Mouse (Mus musculus) bone marrow macrophage, adult 2 months (primary cell): ENCODE data around the gene Rapgef6.

Source experiments
- CTCF ChIP-seq: IDR thresholded peaks from 2 replicates; pipeline ENCODE4 v1.5.1; 2012; ENCODE audit warnings: low read depth, mild to moderate bottlenecking, low read length, moderate library complexity
- POLR2A ChIP-seq: IDR thresholded peaks from 2 replicates; pipeline ENCODE4 v1.6.1; 2012; ENCODE audit warnings: mild to moderate bottlenecking, low read depth, low read length, borderline replicate concordance

GRCm38 (mm10) chr11:54733546-54733945 is 210.9 kb downstream of the Rapgef6 start:
- no peak for TF ChIP-seq CTCF
- TF ChIP-seq POLR2A = no peak
